Mouse (Mus musculus): ENCODE results near the gene Scarf2. TPM values are rescaled to one million over a fixed set of nuclear protein-coding genes. Genes with fewer than 3 reads are reported as not detected.

Gene Scarf2
- total RNA-seq, 2 experiments from 2014 or later: 9.8 to 10.2 TPM

Other genes starting within 250 kb of the Scarf2 start
- under 1 TPM; 0.15 to 0.24 TPM for gene Lrrc74b, start 236.0 kb upstream of the Scarf2 start, total RNA-seq (2021)
- under 1 TPM; 0.54 to 0.84 TPM for gene P2rx6, start 235.4 kb upstream of the Scarf2 start, total RNA-seq (2021)
- 1 to 10 TPM; 1.6 to 1.8 TPM for gene Slc7a4, start 214.1 kb upstream of the Scarf2 start, total RNA-seq (2021)
- 10 to 100 TPM; 18.7 to 21.2 TPM for gene Smpd4, start 177.9 kb upstream of the Scarf2 start, total RNA-seq (2021)
- gene Ccdc74a, start 150.8 kb upstream of the Scarf2 start, total RNA-seq (2021): 1 to 10 TPM in 1 of 2 experiments, under 1 TPM in 1; 0.72 to 1.2 TPM
- gene Med15, start 64.4 kb upstream of the Scarf2 start, total RNA-seq (2021): 10 to 100 TPM; 31.6 to 32.4 TPM
- 10 to 100 TPM; 18.2 to 21.7 TPM for gene Klhl22, start 37.7 kb upstream of the Scarf2 start, total RNA-seq (2021)
- gene B830017H08Rik, start 35.8 kb downstream of the Scarf2 start, total RNA-seq (2021): not detected
- 1 to 10 TPM; 1.5 to 2.5 TPM for gene Car15, start 41.1 kb downstream of the Scarf2 start, total RNA-seq (2021)
- gene Gm20518, start 94.4 kb downstream of the Scarf2 start, total RNA-seq (2021): under 1 TPM in 1 of 2 experiments, not detected in 1; 0.20 TPM
- gene Tssk1, start 96.9 kb downstream of the Scarf2 start, total RNA-seq (2021): under 1 TPM in 1 of 2 experiments, not detected in 1; 0.10 TPM
- gene Dgcr2, start 101.3 kb downstream of the Scarf2 start, total RNA-seq (2021): 10 to 100 TPM; 50.9 to 52.3 TPM
- not detected for gene Tssk2, start 101.4 kb downstream of the Scarf2 start, total RNA-seq (2021)
- gene Ess2, start 114.1 kb downstream of the Scarf2 start, total RNA-seq (2021): 10 to 100 TPM; 11.6 to 13.3 TPM
- not detected for gene Gsc2, start 117.8 kb downstream of the Scarf2 start, total RNA-seq (2021)
- 1 to 10 TPM; 5.9 to 8.3 TPM for gene Slc25a1, start 130.9 kb downstream of the Scarf2 start, total RNA-seq (2021)
- gene Vpreb2, start 183.1 kb downstream of the Scarf2 start, total RNA-seq (2021): not detected